Mouse (Mus musculus): ENCODE measurements around the gene Fndc3a. TPM values are rescaled to one million over a fixed set of nuclear protein-coding genes. Genes with fewer than 3 reads are reported as not detected.

Gene Fndc3a
- polyA plus RNA-seq, 3 experiments from 2014 or later = 13.7 to 24.8 (median 19.6) TPM

DNA sequence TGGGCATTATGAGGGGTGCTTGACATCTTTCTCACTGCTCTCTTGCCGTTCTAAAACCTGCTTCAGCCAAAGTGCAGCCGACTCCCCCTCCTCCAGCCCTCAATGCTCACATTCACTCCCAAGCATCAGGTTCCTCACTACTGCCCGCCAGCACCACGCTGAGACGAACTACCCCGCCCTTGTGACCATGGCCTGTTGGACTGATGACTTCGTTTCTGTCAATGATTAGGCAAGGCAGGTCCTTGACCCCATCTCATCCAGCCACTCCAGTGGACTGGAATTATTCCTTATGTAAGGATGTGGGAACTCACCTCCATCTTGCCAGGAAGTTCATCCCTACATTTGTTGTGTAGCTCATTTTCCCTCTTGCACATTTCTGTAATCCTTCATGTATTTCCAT lies 175.9 kb downstream of the Fndc3a start:
- ATAC-seq = no peak

GRCm38 (mm10) chr14:72532028-72532917 lies 177.5 kb downstream of the Fndc3a start:
- no peak for ATAC-seq

DNA sequence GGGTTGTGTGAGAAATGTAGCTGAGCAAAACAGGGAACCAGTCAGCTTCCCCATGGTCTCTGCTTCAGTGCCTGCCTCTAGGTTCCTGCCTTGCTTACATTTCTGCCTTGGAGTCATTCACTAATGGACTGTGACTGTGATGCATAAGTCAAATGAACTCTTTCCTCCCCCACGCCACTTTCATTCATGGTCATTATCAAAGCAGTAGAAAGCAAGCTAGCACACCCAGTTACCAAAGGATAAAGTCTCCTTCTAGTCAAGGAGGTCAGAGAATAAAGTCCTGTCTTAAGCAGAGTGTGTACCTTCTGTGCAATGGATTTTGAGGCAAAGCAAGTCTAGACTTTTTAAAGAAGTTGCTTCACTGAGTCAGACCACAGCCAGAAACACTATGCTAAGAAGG lies 182.7 kb downstream of the Fndc3a start:
- ATAC-seq = no peak

DNA sequence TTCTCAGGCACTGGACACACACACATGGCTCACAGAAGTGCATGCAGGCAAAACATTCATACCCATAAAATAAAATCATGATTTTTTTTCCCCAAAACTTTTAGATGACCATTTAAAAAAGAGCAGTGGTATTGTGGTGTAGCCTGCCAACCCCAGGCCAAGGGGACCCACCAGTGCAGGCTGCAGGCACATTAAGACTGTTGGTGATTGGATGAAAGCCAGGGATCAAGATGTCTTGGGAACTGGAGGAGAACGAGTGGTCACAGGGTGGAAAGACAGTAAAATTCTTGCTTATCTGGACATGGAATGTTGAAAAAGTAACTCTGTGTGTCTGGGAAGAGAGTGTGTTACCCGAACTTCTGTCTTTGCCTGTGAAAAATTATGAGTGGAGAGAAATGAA lies 190.2 kb downstream of the Fndc3a start:
- ATAC-seq = no peak

DNA sequence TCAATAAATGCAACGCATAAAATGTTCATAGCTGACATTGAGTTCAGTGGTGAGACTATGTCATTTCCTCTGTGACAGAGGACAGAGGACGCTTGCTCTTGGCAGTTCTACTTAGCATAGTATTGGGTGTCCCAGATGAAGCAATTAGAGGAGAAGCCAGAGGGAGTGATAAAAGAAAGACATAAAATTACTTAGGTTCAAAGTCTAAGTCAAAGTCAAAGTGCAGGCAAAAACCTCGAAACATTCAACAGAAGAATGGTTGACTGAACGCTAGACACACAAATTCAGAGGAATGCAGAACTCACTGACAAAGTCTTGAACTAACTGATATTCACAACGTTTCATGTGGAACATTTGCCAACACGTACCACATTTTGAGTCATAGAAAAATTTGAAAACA lies 191.0 kb downstream of the Fndc3a start:
- no peak for ATAC-seq

GRCm38 (mm10) chr14:72516376-72516775 lies 193.4 kb downstream of the Fndc3a start:
- no peak for ATAC-seq

- ATAC-seq = no peak
Measured at GRCm38 (mm10) chr14:72506723-72507420, 202.9 kb downstream of the Fndc3a start.

DNA sequence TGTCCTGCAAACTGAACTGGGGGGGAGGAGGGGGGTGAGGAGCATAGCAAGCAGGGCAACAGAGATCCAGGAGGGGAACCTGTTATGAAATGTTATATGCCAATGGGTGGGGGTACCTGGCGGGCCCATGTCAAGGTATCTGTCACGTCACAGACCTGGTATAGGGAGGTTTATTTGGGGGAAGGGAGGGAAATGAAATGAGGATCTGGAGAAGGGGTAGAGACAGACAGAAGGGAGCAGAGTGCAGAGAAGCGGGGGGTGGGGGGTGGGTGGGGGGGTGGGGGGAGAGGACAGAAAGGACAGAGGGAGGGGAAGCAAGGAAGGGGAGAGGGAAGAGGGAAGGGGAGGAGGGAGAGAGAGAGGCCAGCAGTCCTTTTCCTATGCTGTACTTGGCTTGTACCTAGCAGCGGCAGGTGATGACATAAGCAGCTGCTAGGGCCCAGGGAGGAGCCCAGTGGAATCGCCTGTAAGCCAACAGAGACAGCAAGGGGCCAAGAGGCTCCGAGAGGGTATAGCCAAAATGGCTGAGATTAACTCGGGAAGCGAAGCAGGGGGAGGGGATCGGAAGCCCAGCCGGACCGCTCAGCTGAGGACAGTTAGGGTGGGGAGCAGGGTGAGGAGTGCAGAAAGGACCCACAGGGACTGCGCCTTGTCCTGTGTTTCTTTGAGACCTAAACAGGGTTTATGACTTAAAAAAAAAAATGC lies 203.6 kb downstream of the Fndc3a start:
- ATAC-seq = no peak

DNA sequence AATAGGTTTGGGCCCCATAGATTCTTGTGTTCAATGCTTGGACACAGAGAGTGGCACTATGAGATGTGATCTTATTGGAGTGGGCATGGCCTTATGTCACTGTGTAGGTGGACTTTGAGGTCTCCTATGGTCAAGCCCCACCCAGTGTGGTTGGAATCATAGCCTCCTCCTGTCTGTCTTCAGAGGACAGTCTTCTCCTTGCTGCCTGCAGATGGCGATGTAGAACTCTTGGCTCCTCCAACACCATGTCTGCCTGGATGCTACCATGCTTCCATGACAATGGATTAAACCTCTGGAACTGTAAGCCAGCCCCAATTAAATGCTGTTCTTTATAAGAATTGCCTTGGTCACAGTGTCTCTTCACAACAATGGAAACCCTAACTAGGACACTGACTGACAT lies 204.8 kb downstream of the Fndc3a start:
- ATAC-seq = no peak

GRCm38 (mm10) chr14:72503241-72503640 lies 206.6 kb downstream of the Fndc3a start:
- no peak for ATAC-seq

DNA sequence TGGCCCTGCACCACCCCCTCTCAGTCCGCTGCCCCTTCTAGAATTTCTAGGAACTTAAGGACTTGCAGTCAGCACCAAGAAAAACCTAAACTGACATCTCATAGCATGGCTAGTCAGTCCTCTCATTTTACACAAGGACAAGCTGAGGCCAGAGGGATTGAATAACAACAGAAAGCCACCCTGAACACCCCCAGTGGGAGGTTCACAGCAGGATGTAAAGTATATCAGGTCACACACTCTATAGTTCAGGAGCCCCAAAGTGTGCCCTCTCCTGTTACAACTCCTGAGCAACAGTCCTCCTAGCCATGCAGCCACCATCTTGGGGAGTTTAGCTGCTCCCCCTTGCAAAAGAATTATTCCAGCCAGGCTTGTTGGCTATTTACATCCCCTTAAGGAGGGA lies 216.0 kb downstream of the Fndc3a start:
- ATAC-seq = no peak

DNA sequence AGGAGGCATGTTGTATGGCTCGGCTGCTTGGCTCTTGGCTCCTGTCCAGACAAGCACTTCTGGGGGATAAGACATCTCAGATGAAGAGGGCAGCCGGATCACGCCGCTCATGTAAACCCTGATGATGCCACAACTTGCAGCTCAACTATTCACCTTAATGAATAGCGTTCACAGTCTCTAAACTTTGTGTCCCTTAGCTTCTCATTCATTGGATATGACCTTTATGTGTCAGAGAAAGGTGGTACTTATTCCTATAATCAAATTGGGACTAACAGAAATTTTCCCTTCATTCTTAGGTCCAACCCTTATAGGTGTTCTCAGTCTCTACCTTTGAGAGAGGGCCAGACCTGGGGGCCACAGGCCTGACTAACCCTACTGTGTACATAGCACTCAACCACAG lies 218.1 kb downstream of the Fndc3a start, which contains the start of gene Gm9195:
Gene Gm9195, minus strand, starts transcription at position 101 of the 400 bp plus-strand sequence.
- ATAC-seq = no peak

DNA sequence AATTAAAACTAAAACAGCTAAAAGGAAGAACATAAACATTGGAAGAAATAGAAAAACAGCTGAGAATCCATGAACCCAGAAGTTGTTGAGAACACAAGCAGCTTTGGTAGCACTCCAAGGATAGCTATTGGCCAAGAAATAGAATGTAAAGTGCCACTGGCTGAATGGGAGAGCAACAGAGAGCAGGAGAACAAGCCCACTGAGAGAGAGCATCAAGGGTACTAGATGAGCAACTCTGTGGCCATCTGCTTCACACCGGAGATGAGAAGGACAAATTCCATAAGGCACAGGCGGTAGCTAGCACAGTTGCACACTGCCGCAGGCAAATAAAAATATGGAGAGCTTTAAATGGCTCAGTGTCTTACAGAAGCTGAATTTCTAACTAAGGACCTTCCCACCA lies 219.4 kb downstream of the Fndc3a start:
- no peak for ATAC-seq

Other genes starting within 250 kb of the Fndc3a start
- gene Gm9195, start 218.2 kb downstream of the Fndc3a start, polyA plus RNA-seq (2017; shearing (Covaris generic)) = not detected

Data from inflammation-experienced regulatory T-cells, adult 6 months (primary cell).